Mouse (Mus musculus): ENCODE measurements around the gene Rasl11a. TPM values are rescaled to one million over a fixed set of nuclear protein-coding genes. Genes with fewer than 3 reads are reported as not detected.

Gene Rasl11a
- total RNA-seq (2023), result 1 to 10 TPM in 1 of 2 experiments, under 1 TPM in 1; 0.67 to 1.0 TPM

DNA sequence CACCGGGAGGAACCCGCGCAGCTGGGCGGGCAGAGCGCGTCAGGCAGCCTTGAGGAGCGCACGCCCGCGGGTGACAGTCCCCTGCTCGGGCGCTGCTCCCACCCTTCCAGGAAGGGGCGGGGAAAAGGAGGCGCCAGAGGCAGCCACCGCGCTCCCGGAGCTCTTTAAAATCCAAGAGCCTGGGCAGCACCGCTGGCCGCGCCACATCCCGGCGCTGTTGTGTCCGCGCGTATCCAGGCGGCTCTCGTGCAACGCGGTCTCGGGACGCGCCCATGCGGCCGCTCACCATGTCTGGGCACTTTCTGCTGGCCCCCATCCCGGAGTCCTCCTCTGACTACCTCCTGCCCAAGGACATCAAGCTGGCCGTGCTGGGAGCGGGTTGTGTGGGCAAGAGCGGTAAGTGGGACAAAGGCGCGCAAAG lies at the start of gene Rasl11a:
TSS of gene Rasl11a (plus strand) at position 127 of the 421 bp plus-strand sequence.

GRCm38 (mm10) chr5:146832769-146833448 lies 12.0 kb upstream of the Rasl11a start, which contains the start of gene Rpl21:
Gene Rpl21, plus strand, starts transcription at chr5:146832890.

Other genes with a start within 250 kb of the Rasl11a start
- 10 to 100 TPM; 43.3 to 43.8 TPM for gene Usp12, start 50.1 kb upstream of the Rasl11a start, total RNA-seq (2023)
- 100 to 1,000 TPM; 653 to 692 TPM for gene Rpl21, start 12.2 kb upstream of the Rasl11a start, total RNA-seq (2023)
- 10 to 100 TPM; 29.5 to 34.3 TPM for gene Gtf3a, start 103.6 kb downstream of the Rasl11a start, total RNA-seq (2023)
- 10 to 100 TPM; 18.5 to 20.1 TPM for gene Mtif3, start 118.7 kb downstream of the Rasl11a start, total RNA-seq (2023)
- 10 to 100 TPM; 26.6 to 33.9 TPM for gene Lnx2, start 231.5 kb downstream of the Rasl11a start, total RNA-seq (2023)
- 100 to 1,000 TPM in 1 of 2 experiments, 10 to 100 TPM in 1; 98.9 to 103 TPM for gene Polr1d, start 232.0 kb downstream of the Rasl11a start, total RNA-seq (2023)